Mouse (Mus musculus) embryo, embryonic 10.5 days (tissue): ENCODE measurements around the gene Rfx1.
A peak's percentile ranks its signal among the peaks of the same experiment; 100 is the strongest.

Experiments used
- DNase-seq: peaks from one replicate; pipeline ENCODE4 v3.0.0-alpha.2; 2015; ENCODE audit warnings: low spot score

The Rfx1 gene

GRCm38 (mm10) chr8:84066291-84066930 is at the start of gene Rfx1:
Gene Rfx1 (plus strand): TSS chr8:84066834.
- DNase-seq: peak; percentile 100

GRCm38 (mm10) chr8:84019738-84020137 is 46.9 kb upstream of the Rfx1 start:
- no peak for DNase-seq

- no peak for DNase-seq
Observed at GRCm38 (mm10) chr8:84021096-84021495, 45.5 kb upstream of the Rfx1 start, which contains the start of gene Palm3. Gene Palm3 (plus strand): TSS chr8:84021471.

GRCm38 (mm10) chr8:84021569-84021968 is 45.1 kb upstream of the Rfx1 start:
- no peak for DNase-seq

- DNase-seq: no peak
Observed at GRCm38 (mm10) chr8:84023085-84023484, 43.5 kb upstream of the Rfx1 start.

- no peak for DNase-seq
Observed at GRCm38 (mm10) chr8:84023631-84024030, 43.0 kb upstream of the Rfx1 start.

GRCm38 (mm10) chr8:84024171-84024570 is 42.5 kb upstream of the Rfx1 start:
- DNase-seq: peak; percentile 77

- DNase-seq: peak; percentile 85
Observed at GRCm38 (mm10) chr8:84025863-84026262, 40.8 kb upstream of the Rfx1 start.

- DNase-seq: no peak
Observed at GRCm38 (mm10) chr8:84027449-84027848, 39.2 kb upstream of the Rfx1 start.

- no peak for DNase-seq
Observed at GRCm38 (mm10) chr8:84029272-84029671, 37.4 kb upstream of the Rfx1 start.

- no peak for DNase-seq
Observed at GRCm38 (mm10) chr8:84032777-84033176, 33.9 kb upstream of the Rfx1 start.

GRCm38 (mm10) chr8:84038015-84038414 is 28.6 kb upstream of the Rfx1 start:
- no peak for DNase-seq

- DNase-seq: peak; percentile 95
Observed at GRCm38 (mm10) chr8:84039050-84039449, 27.6 kb upstream of the Rfx1 start.

GRCm38 (mm10) chr8:84042066-84042947 is 24.3 kb upstream of the Rfx1 start, which contains the start of gene Il27ra:
Gene Il27ra (minus strand): TSS chr8:84042589.
- peak; percentile 86 for DNase-seq

GRCm38 (mm10) chr8:84042948-84043342 is 23.7 kb upstream of the Rfx1 start:
- no peak for DNase-seq

- peak; percentile 10 for DNase-seq
Observed at GRCm38 (mm10) chr8:84044103-84044502, 22.5 kb upstream of the Rfx1 start.

- peak; percentile 7 for DNase-seq
Observed at GRCm38 (mm10) chr8:84044900-84045299, 21.7 kb upstream of the Rfx1 start, which contains the start of gene Rln3. Gene Rln3 (minus strand): TSS chr8:84045000.

GRCm38 (mm10) chr8:84046505-84046904 is 20.1 kb upstream of the Rfx1 start:
- no peak for DNase-seq

- no peak for DNase-seq
Observed at GRCm38 (mm10) chr8:84048171-84048570, 18.5 kb upstream of the Rfx1 start.

GRCm38 (mm10) chr8:84052746-84053145 is 13.9 kb upstream of the Rfx1 start:
- no peak for DNase-seq

- no peak for DNase-seq
Observed at GRCm38 (mm10) chr8:84053229-84053628, 13.4 kb upstream of the Rfx1 start.

- DNase-seq: no peak
Observed at GRCm38 (mm10) chr8:84057827-84058226, 8.8 kb upstream of the Rfx1 start.

GRCm38 (mm10) chr8:84059226-84059625 is 7.4 kb upstream of the Rfx1 start:
- no peak for DNase-seq
